Mouse (Mus musculus) T-helper 1 cell (primary cell): ENCODE data around the gene Psmb4.
"Not testable (repeated sequence)": the region's sequence is repeated elsewhere in the genome, so short reads cannot be mapped to it uniquely, and the experiment has no call there.

Experiments
- in situ Hi-C: fragments of 300-600 bp; cut with MboI, MseI; formaldehyde crosslinking; loops from one replicate; pipeline ENCODE4 v1.15.1; 2025; ENCODE audit warnings: high pct_unique_total_duplicates

Psmb4 gene

DNA sequence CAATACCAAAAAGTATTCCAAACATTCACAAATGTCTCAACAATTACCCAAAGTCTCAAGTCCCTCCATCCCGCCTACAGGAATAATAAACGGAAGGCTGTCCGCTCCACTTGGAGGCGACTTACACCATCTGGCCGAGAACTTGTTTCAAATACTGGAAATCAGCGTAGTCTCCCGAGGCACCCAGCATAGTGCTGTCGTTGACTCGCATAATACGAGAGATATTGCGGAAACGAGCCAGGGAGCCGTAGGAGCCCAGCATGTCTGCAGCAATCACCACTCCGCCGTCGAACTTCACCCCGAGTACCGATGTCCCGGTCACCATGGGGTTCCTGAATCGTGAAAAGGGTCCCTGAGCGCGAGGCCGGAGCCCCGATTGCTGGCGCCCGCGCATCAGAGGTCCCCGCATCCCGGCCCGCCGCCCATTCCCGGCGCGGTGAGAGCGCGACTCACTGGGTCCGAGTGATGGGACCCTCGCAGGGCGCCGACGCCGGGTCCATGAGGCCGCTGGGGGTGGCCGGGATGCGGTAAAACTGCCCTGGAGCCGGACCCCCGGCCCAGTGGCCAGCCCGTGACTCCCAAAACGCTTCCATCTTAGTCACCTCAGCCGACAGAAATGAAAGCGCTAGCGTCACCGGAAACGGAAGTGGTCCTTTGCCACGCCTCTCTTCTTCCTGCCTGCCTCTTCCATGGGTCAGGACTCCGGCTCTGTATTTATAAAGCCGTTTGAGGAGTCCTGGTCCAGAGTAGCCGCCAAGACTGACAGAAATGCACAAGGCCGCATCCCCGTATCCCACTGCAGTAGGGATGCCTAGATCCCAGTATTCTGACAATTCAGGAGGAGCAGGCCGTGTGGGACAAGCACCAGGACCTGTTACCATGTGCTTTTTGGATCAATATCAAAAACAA is at the start of gene Psmb4:
TSS of gene Psmb4 (minus strand) at position 646 of the 909 bp plus-strand sequence.
- in situ Hi-C loops: no loop called here

DNA sequence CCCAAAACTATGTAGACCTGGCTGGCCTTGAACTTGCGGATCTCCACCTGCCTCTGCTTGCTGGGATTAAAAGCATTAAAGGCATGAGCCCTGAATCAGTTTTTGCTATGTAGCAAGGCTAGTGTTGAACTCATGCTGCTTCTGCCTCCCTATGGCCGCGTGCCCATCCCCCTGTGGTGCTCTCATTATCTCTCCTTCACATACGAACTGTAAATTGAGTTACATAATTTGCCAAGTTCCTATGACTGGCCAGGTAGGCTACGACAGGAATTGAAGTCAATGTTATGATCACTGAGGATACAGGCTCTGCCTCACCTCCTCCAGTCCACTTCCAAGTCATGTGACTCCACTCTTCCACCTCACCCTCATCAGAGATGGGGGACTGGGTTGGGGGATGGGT is 49.4 kb upstream of the Psmb4 start:
- in situ Hi-C loops: loop anchor here (5.0 kb wide), 1 partner anchor 34 kb away; no protein-coding TSS in a partner anchor

DNA sequence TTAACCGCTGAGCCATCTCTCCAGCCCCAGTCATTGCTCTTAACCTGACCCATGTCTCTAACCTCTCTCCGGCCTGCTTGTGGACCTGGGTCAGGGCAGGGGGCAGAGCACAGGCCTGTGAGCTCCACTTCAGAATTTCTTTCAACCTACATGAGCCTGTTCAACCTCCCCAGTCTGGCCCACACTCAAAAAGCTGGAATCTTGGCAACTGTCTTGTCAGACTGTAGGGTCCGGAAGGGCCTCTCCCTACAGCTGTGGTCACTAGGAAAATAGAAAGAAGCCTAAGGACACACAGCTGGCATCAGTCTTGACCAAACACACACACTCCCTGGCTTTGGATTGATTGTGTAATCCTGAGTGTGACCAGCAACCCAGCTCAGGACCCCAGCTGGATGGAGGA is 48.6 kb upstream of the Psmb4 start:
- in situ Hi-C loops: loop anchor here (5.0 kb wide), 1 partner anchor 33 kb away; no protein-coding TSS in a partner anchor

- in situ Hi-C loops: not testable (repeated sequence)
Measured at GRCm38 (mm10) chr3:94934564-94934963, 47.8 kb upstream of the Psmb4 start.

DNA sequence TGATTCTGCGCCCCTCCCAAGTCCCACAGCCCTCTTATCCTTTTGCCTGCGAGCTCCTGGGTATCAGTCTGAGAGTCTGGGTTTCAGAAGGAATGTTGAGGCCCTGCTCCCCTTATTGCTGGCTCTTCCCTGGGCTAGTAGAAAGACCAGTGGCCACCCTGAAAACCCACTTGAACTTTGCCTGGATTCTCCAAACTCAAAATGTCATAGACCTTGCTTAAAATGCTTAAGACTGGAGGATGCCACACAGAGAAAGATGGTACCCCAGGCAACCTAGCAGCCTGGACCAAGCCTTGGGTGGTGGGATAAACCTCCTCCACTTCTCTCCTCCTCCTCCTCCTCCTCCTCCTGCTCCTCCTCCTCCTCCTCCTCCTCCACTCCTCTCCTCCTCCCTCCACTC is 46.8 kb upstream of the Psmb4 start:
- in situ Hi-C loops: not testable (repeated sequence)

DNA sequence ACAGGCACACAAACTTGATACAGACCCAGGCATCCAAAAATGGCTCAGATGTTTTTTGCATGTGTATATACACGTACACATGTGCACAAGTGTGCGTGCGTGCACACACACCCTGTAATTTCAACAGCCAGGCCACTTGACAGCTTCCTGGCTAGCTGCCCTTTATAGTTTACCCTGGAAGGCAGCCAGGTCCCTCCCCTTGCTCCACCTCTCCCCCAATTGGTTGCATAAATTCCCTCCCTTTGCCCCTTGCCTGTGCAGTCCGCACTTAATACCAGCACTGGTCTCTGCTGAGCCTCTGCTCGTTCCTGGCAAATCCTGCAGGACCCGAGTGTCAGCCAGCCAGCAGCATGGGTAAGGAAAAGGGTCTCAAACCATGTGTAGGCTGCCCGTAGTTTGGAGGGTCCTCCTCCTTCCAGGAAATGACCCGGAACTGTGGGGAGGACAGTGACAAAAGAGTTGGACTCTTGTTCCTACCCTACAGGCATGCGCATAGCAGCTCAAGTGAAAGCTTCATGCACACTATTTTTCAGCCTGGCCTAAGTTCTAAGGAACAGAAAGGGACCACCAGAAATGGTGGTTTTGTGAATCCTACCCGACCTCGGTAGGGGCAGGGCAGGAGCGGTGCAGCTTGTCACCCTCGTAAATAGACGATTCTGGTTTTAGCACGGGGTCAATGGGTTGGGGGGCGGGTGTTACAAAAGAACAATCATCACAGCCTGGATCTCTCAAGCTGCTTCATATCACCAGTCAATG is 46.2 kb upstream of the Psmb4 start, which contains the start of gene Selenbp1:
TSS of gene Selenbp1 (plus strand) at position 248 of the 756 bp plus-strand sequence.
- in situ Hi-C loops: no loop called here

DNA sequence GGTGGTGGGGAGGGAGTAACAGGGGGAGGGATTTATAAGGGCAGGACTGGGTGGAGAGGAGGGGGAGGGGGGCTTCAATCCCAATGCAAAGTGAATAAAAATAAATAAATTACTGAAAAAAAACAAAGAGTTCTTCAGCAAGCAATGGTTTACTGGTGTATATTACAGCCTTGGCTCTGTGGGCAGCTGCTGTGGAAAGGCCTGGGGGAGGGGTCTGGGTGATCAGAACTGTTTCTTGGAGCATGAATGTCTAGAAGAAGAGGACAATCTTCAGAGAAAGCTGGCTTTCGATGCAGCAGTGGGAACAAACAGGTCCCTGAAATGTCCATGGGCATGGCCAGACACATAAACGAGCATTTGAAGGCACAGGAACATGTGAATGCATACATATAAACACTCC is 45.5 kb upstream of the Psmb4 start:
- in situ Hi-C loops: not testable (repeated sequence)

- in situ Hi-C loops: not testable (repeated sequence)
Measured at GRCm38 (mm10) chr3:94931427-94932082, 44.8 kb upstream of the Psmb4 start.

- in situ Hi-C loops: not testable (repeated sequence)
Measured at GRCm38 (mm10) chr3:94930386-94931266, 43.9 kb upstream of the Psmb4 start.

- in situ Hi-C loops: loop anchor here (5.0 kb wide), 1 partner anchor 242 kb away; no protein-coding TSS in a partner anchor
Measured at GRCm38 (mm10) chr3:94928979-94929378, 42.2 kb upstream of the Psmb4 start.

- in situ Hi-C loops: loop anchor here (5.0 kb wide), 1 partner anchor 239 kb away; no protein-coding TSS in a partner anchor
Measured at GRCm38 (mm10) chr3:94926301-94926736, 39.6 kb upstream of the Psmb4 start.

DNA sequence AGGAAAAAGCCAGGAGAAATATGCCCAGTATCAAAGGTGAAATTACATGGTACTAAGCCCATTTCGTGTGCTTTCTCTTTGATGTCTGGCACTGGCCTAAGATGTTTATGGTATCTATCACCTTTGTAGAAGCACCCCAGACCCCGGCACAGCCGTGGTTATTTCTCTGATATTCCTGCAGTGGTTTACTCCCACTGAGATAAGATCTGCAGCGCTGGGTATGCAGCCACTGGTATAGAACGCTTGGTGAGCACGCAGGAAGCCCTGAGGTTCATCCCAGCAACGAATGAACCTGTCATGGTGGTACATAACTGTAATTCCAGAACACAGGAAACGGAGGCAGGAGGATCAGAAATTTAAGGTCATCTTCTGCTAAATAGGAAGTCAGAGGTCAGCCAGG is 37.9 kb upstream of the Psmb4 start:
- in situ Hi-C loops: loop anchor here (5.0 kb wide), 1 partner anchor 237 kb away; no protein-coding TSS in a partner anchor

DNA sequence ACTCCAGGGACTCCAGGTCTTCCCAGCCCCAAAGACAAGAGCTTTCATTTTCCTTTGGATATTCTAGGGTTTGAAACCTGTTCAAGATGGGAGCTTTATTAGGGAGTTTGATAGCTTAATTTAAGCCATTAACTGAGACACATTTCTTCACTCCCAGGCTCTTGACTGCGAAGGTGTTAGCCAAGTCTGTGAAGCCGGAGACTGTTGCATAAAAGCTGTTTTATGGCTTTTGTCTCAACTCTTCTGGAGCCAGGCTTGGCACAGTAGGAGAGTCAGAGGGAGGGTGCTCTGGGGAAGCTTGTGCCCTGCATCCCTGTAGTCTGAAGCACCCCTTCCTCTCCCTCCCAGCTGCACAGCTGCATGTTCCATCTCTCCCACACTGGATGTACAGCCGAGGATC is 35.6 kb upstream of the Psmb4 start:
- in situ Hi-C loops: no loop called here

- in situ Hi-C loops: no loop called here
Measured at GRCm38 (mm10) chr3:94921104-94921503, 34.3 kb upstream of the Psmb4 start.

DNA sequence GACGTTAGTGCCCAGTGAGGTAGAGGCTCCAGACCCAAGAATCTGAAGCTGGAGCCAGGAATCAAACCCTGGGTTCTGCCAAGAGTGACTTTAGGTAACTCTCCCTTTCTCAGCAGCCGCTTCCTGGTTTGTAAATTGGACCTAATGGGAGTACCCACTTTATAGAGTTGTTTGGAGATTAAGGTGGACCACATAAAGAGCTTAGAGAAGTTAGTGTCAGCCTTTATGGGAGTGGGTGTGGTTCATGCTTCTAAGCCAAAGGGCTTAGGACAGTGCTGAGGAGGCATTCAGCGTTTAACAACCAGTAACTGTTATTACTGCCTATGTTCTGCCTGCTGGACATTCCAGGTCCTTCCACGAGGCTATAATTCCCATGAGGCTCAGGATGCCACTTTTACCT is 32.1 kb upstream of the Psmb4 start:
- in situ Hi-C loops: no loop called here

DNA sequence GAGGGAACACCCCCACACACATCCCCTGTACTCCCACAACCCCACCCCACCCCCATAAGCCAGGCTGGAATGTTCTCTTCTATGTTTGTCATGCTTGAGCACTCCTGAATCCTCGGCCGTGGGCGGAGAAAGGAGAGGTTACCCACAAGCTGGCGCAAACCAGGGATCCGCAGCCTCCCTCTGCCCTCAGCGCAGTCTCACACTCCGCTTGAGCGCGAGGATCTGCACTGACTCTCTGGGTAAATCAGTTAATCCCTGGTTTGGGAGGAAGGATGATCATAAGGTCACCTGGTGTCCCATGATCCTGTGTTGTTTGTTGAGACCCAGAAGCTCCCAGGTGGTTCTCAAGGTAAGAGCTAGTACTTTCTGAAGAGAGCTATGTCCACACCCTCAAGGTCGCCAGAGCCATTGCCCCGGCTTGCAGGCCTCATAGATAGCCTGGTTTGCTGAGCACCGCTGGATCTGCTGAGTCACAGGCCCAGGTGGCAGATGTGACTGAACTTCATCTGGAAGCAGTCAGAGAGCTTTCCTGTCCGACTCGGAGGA is 31.1 kb upstream of the Psmb4 start:
- in situ Hi-C loops: no loop called here

DNA sequence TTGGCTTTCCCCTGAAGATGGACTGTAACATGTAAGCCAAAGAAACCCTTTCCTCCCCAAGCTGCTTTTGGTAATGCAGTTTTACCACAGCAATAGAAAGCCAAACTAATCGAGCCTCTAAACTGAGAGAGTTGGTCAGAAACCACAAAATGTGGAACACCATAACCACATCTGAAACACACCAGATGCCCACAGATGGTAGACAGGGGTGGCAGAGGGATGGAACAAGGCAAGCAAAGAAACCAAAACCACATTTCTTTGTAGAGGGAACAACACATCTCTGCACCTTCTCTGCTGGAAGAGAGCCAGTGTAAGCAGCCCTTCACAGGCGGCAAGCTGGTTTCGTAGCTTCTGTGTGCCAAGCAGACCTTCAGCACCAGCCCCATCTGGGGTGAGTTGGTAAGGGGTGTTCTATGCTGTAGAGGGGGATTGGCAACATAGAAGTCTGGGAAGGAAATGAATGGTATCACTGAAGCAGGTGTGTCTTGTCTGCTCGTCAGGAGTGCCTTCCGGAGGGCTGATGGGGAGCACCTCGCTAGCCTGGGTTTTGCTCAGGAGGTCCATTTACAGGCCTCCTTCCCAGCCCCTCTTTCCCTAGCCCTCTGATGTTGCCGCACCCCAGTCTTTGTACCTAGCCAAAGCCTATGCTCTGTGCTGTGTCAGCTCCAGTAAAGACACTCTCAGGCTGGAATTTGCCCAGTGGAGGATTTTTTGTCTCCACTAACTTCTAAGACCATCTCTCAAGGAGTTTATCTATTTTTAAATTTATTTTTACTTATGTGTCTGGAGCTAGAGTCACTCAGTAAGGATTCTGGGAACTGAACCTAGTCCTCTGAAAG is 29.4 kb upstream of the Psmb4 start:
- in situ Hi-C loops: no loop called here

DNA sequence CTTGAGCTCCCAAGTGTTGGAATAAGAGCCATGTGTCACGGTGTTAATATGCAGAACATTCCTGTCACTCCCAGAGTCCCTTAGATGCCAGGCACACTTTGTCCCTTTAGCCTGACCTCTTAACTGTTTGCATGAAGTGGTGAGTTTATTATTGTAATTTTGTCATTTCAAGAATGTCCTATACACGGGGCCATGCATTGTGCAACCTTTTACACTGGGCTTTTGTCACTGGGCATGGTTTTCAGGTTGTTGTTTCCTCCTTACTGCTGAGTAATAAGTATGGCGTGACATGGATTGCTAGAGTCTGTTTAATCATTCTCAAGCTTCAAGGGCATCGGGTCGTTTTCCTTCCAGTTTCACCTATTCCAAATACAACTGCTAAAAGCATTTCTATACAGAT is 27.0 kb upstream of the Psmb4 start:
- in situ Hi-C loops: no loop called here

DNA sequence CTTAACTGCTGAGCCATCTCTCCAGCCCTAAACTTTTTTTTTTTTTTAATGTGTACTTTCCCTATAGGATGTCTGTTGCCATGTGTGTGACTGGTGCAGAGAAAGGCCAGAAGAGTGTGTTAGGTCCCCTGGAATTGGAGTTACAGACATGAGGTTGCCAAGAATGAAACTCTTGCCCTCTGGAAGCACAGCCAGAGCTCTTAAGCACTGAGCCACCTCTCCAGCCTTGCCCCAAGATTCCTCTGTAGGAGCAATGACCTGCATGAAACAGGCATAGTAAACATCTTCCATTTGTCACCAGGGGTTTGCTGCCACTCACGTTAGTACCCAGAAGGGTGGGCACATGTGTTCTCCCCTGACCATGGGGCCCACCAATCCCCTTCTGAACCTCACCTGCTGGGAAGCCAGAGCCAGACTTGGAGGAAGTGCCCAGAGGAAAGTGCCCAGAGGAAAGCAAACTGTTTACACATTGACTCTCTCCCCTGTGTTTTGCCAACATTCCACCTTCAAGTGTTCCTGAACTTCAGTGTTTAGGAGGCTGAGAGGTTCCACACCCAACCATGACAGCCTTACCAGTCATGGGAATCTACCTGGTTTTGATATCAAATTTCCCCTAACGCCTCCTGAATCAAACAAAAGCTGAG is 24.4 kb upstream of the Psmb4 start:
- in situ Hi-C loops: no loop called here
